In genomic region chr16:23454376-23454775, GRCm38 (mm10) we compare ENCODE assay signal across 15 mouse cellular contexts. TPM values are rescaled to one million over a fixed set of nuclear protein-coding genes. Genes with fewer than 3 reads are reported as not detected.
"Had no signal": no experiment of that assay in that cellular context is flagged by ENCODE, and none has a peak within 500 bp of the region (broad histone marks: within the 10 kb centered on the region; RNA-seq: fewer than 3 reads in every experiment).

No protein-coding gene starts in this region.

- H3K27ac ChIP-seq: limb, embryonic 13.5 days; liver, embryonic 14.5 days; midbrain, embryonic 12.5 days; stomach, postnatal 0 days had no signal

- ATAC-seq: midbrain, embryonic 16.5 days had no signal

- H3K4me3 ChIP-seq: limb, embryonic 13.5 days; midbrain, embryonic 12.5 days had no signal

- H3K27me3 ChIP-seq: midbrain, embryonic 12.5 days had no signal

- H3K9ac ChIP-seq: limb, embryonic 13.5 days; liver, embryonic 14.5 days; midbrain, embryonic 12.5 days had no signal

- H3K36me3 ChIP-seq: limb, embryonic 13.5 days; midbrain, embryonic 12.5 days had no signal

- H3K9me3 ChIP-seq: limb, embryonic 13.5 days; midbrain, embryonic 12.5 days had no signal

- DNase-seq: kidney, postnatal 10 days; kidney, postnatal 4 days; left cerebral cortex, postnatal 4 days; lung, adult 18-20 months; thymus, postnatal 4 days had no signal

- H3K4me2 ChIP-seq: limb, embryonic 13.5 days; midbrain, embryonic 12.5 days had no signal

- H3K4me1 ChIP-seq: midbrain, embryonic 12.5 days had no signal

RNA-seq across cellular contexts. Expression of gene Rtp1, which starts 25.4 kb away (rescaled TPM):
- total RNA-seq: liver, adult 2 months; megakaryocyte-erythroid progenitor cell, adult 5-6 weeks had no signal
- polyA plus RNA-seq: kidney, embryonic 14.5 days; limb, embryonic 13.5 days; liver, adult 2 months; liver, embryonic 14.5 days; lung, embryonic 16.5 days; midbrain, embryonic 12.5 days; neural tube, embryonic 14.5 days; stomach, postnatal 0 days had no signal
